Mouse (Mus musculus) bone marrow, adult 2 months (tissue): ENCODE results near the gene D16Ertd472e.

Experiments
- CTCF ChIP-seq: fragments of 200-500 bp; IDR thresholded peaks from 2 replicates; pipeline ENCODE4 v1.5.1; 2011; ENCODE audit warnings: low read length, control low read depth; ENCODE audit not compliant: control insufficient read depth, insufficient read depth
- POLR2A ChIP-seq: fragments of 200-500 bp; IDR thresholded peaks from 2 replicates; pipeline ENCODE4 v1.6.1; 2011; ENCODE audit warnings: low read depth, mild to moderate bottlenecking, control low read depth, low read length, borderline replicate concordance; ENCODE audit not compliant: control insufficient read depth

DNA sequence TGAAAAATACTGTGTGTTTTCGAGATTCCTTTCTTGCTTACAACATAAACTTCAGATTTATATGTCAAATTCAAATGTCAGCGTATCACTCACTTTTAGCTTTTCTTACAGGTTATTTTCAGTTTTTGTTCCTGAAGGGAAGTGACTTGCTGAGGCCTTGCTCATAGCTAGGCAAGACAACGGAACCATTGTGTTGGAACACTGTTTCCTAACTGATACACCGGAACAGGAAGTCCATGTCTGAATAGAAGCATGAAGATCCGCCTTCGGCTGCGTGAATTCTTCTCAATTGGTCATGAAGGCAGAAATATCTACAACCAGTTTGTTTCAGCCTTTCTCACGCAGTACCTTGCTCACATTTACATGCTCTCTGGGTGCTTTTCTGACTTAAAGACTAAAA, 65.0 kb downstream of the D16Ertd472e start:
- TF ChIP-seq CTCF (no peak), POLR2A (no peak)
